Mouse (Mus musculus) gastrocnemius, postnatal 4 days (tissue): Measurements from ENCODE around the gene Cwf19l2. TPM values are rescaled to one million over a fixed set of nuclear protein-coding genes. Genes with fewer than 3 reads are reported as not detected.
A peak's percentile ranks its signal among the peaks of the same experiment; 100 is the strongest.
"Not testable (repeated sequence)": the region's sequence is repeated elsewhere in the genome, so short reads cannot be mapped to it uniquely, and the experiment has no call there.

Source experiments
- DNase-seq, 2 experiments: peaks; one replicate each; pipeline ENCODE4 v3.0.0; 2021 to 2022; ENCODE audit warnings: low spot score in 2 of 2, mixed read lengths in 2 of 2
- long read RNA-seq, 2 experiments: library from polyadenylated mRNA; stranded (forward); transcript quantifications; one replicate each; pipeline ENCODE4 v2.0.0; 2021
- total RNA-seq, 2 experiments: library from RNA; stranded (reverse); gene quantifications; 2 replicates each; pipeline ENCODE4 v1.2.3; 2021

Cwf19l2 gene
- total RNA-seq, result 10 to 100 TPM; 16.9 to 21.3 TPM
- long read RNA-seq, experiment 1, full-length matches to known transcripts, result 21 of 31 reads
- long read RNA-seq, experiment 1, partial matches to known transcripts, result 4 of 31 reads
- long read RNA-seq, experiment 1, other reads (novel, unspliced or antisense), result 6 of 31 reads
- long read RNA-seq, experiment 2, full-length matches to known transcripts, result 22 of 34 reads
- long read RNA-seq, experiment 2, partial matches to known transcripts, result 1 of 34 reads
- long read RNA-seq, experiment 2, other reads (novel, unspliced or antisense), result 11 of 34 reads

DNA sequence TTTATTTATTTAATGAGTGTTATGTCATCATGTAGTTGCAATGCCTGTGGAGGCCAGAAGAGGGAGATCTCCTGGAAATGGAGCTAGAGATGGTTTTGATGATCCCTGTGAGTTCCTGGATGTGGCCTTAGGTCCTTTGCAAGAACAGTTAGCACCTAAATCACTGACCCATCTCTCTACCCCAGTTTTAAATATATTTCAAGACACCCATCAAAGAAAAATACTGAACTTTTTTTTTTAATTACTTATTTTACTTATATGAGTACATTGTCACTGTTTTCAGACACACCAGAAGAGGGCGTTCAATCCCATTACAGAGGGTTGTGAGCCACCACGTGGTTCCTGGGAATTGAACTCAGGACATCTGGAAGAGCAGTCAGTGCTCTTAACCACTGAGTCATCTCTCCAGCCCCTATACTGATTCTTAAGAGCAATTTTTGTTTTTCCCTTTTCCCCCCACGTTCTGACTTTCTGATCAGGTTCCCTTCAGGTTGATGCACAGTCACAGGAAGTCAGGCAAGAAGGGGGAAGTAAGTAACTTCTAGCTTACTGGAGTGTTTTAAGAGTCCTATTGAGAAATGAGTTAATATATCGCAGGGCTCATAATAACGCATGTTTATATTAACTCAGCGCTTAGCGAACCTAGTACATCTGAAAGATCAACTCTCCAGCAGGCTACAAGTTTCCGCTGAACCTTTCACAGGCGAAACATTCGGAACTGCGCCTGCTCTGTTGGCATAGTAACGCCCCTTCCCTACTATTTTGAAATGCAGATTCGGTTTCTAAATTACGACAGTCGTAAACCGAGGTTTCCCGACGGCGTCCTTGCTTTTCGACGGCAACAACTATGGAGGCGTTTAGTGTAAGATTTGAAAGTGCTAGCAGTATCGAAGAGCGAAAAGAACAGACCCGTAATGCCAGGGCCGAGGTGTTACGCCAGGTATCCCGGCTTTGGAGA lies at the start of gene Cwf19l2:
Cwf19l2 (plus strand) TSS at position 342 of the 958 bp plus-strand sequence.
- DNase-seq, result peak; percentile 47 to 71

GRCm38 (mm10) chr9:3376323-3376722 lies 27.1 kb upstream of the Cwf19l2 start:
- not testable (repeated sequence) for DNase-seq

DNA sequence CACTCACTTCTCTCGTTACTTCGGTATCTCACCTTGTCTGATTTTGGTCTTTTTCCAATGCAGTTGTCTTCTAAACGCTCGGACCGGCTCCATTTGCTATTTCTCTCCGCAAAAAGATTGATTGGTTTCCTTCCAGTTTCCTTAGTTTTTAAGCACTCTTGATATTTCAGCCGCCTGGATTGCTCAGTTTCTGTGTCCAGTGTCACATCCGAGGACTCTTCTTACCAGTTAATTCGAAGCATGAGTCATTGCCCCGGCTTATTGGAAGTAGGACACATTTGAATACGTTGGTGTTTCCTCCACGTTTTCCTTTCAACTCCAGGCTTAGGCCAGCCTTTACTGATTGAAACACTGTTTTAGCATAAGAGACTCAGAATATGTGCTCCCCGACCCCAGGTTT lies 980 bp downstream of the Cwf19l2 start:
- peak in 1 of 2 experiments; percentile 8 for DNase-seq

- DNase-seq, result not testable (repeated sequence)
Observed at GRCm38 (mm10) chr9:3439555-3440300, 36.3 kb downstream of the Cwf19l2 start.

DNA sequence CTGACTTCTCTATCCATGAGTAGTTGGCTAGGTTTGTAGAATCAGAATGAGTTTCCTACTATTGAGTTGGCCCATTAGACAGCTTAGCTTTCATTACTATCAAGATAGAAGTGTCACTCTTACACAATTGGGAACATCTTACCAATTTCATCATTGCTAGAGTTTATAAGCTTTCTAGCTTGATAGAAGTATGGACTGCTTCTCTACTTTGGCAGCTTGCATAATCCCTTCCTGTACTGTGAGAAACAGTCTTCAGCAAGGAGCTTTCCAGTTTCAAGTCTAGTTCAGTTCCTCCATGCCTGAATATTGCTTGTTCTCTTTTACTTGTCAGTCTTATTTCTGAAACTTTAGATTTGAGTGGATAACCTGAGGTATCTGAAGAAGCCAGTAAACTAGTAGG lies 68.5 kb downstream of the Cwf19l2 start:
- no peak for DNase-seq

GRCm38 (mm10) chr9:3518645-3519044 lies 115.3 kb downstream of the Cwf19l2 start:
- DNase-seq, result no peak

DNA sequence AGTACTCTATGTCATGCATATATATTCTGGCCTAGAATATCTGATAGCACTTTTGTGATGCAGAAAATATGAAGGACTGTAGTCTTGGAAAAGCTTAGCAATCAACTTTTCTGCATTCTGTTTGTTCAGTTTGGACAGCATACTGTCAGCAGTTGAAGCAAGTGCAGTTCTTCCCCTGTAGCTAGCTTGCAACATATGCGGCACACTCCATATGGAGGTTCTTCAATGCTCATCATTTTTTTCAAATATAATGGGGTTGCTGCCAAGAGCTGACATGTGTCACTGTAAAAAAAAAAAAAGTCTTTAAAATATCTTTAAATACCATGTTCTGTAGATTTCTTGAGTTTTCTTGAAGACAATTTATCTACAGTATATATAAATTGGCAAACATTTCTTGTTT lies 115.8 kb downstream of the Cwf19l2 start:
- DNase-seq, result no peak

GRCm38 (mm10) chr9:3521031-3521430 lies 117.6 kb downstream of the Cwf19l2 start:
- DNase-seq, result no peak

Other genes with a start within 250 kb of the Cwf19l2 start
- gene Alkbh8, start 68.5 kb upstream of the Cwf19l2 start, total RNA-seq, result 10 to 100 TPM; 18.1 to 23.4 TPM
- 10 to 100 TPM in 1 of 2 experiments, 1 to 10 TPM in 1; 8.7 to 10.4 TPM for gene Gucy1a2, start 129.2 kb downstream of the Cwf19l2 start, total RNA-seq